Mouse (Mus musculus) cerebellum, adult (tissue): ENCODE measurements at regions not wholly inside any gene's neighbourhood (a gene's known extent, or its start where the extent isn't known, plus 50 kb on each side); places are given as distances from the start of the nearest gene placed in this dataset.
A peak's percentile ranks its signal among the peaks of the same experiment; 100 is the strongest.

ENCODE experiments used
- ATAC-seq: cut with Nextera tagmentation; 2 replicates; pipeline ENCODE4 v1.9.2; 2017; ENCODE audit warnings: mild to moderate bottlenecking, moderate library complexity, mixed read lengths; ENCODE audit not compliant: insufficient number of reproducible peaks, low FRiP score, low TSS enrichment

- no peak for ATAC-seq
These were observed 380.3 kb downstream of the Tns1 start for GRCm38 (mm10) chr1:73743737-73744554.

GRCm38 (mm10) chr1:73737083-73737482 lies 387.2 kb downstream of the Tns1 start:
- no peak for ATAC-seq

- no peak for ATAC-seq
These were observed 395.9 kb downstream of the Tns1 start for GRCm38 (mm10) chr1:73728377-73728776.

GRCm38 (mm10) chr1:73727781-73728180 lies 396.5 kb downstream of the Tns1 start:
- ATAC-seq: no peak

- ATAC-seq: peak; percentile 57
These were observed 397.6 kb downstream of the Tns1 start for GRCm38 (mm10) chr1:73726658-73727057.

GRCm38 (mm10) chr1:73725486-73725885 lies 398.8 kb downstream of the Tns1 start:
- no peak for ATAC-seq

GRCm38 (mm10) chr1:73724551-73724950 lies 399.7 kb downstream of the Tns1 start:
- peak; percentile 61 for ATAC-seq

GRCm38 (mm10) chr1:73721486-73722225 lies 402.6 kb downstream of the Tns1 start:
- no peak for ATAC-seq

- ATAC-seq: no peak
These were observed 405.8 kb downstream of the Tns1 start for GRCm38 (mm10) chr1:73718421-73718820.

- peak; percentile 90 for ATAC-seq
These were observed 406.8 kb downstream of the Tns1 start for GRCm38 (mm10) chr1:73717401-73717800.

GRCm38 (mm10) chr1:73716901-73717300 lies 407.3 kb downstream of the Tns1 start:
- ATAC-seq: peak; percentile 62

- no peak for ATAC-seq
These were observed 408.7 kb downstream of the Tns1 start for GRCm38 (mm10) chr1:73715571-73715970.

GRCm38 (mm10) chr1:73702428-73702842 lies 421.8 kb downstream of the Tns1 start:
- ATAC-seq: no peak

- ATAC-seq: no peak
These were observed 430.7 kb downstream of the Tns1 start for GRCm38 (mm10) chr1:73693537-73693936.

- no peak for ATAC-seq
These were observed 438.5 kb downstream of the Tns1 start for GRCm38 (mm10) chr1:73685734-73686133.

- ATAC-seq: no peak
These were observed 439.2 kb downstream of the Tns1 start for GRCm38 (mm10) chr1:73685066-73685465.

- ATAC-seq: no peak
These were observed 440.1 kb downstream of the Tns1 start for GRCm38 (mm10) chr1:73684166-73684565.

- no peak for ATAC-seq
These were observed 440.9 kb downstream of the Tns1 start for GRCm38 (mm10) chr1:73683132-73683888.

- no peak for ATAC-seq
These were observed 442.6 kb downstream of the Tns1 start for GRCm38 (mm10) chr1:73681697-73682096.

GRCm38 (mm10) chr1:73680829-73681228 lies 443.4 kb downstream of the Tns1 start:
- ATAC-seq: no peak

GRCm38 (mm10) chr1:73673851-73674235 lies 450.4 kb downstream of the Tns1 start:
- no peak for ATAC-seq
